Mouse (Mus musculus) adrenal gland, adult 8-10 months (tissue): Measurements from ENCODE around the gene Ccdc13. TPM values are rescaled to one million over a fixed set of nuclear protein-coding genes. Genes with fewer than 3 reads are reported as not detected.

Experiments used
- DNase-seq: peaks from one replicate; pipeline ENCODE4 v3.0.0; 2022
- total RNA-seq, 4 experiments: library from RNA; stranded (reverse); gene quantifications; 2 replicates each; pipeline ENCODE4 v1.2.4; 2022

The Ccdc13 gene
- total RNA-seq, 4 experiments from 2014 or later: 0.73 to 2.2 (median 1.6) TPM

DNA sequence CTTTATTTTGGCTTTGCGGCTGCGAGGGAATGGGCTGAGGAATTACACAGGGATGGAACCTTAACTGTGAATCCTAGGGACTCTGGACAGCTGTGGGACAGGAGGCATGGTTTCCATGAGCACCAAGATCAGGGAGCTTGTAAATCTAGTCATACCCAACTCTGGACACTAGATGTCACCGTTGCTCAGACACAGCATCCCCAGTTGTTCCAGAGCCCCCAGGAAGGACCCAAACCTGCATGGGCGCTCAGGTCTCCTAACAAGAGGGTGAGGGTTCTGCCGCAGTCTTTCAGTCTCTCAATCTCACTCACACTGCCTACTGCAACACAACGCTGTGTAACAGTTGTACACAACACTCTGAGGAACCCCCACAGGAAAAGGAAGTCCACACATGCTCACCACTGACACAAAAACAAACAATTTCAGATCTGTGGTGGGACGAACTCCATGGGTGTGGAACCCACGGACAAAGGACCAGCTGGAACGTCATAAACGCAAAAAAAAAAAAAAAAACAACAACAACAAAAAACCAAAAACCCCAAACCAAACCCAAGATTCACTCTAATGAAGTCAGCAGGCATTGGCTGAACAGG is 7.4 kb upstream of the Ccdc13 start:
- DNase-seq: no peak

DNA sequence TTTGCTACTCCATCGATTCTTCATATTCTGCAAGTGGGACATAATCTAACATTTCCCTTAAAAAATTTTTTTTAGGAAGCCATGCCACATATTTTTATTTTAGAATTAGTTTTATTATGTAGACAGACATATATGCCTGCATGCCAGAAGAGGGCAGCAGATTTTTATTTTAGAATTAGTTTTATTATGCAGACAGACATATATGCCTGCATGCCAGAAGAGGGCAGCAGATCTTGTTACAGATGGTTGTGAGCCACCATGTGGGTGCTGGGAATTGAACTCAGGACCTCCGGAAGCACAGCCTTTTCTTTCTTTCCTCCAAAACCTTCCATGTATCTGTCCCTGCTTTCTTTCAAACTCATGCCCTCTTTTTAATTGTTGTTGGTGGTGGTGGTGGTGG is 3.7 kb upstream of the Ccdc13 start:
- no peak for DNase-seq

DNA sequence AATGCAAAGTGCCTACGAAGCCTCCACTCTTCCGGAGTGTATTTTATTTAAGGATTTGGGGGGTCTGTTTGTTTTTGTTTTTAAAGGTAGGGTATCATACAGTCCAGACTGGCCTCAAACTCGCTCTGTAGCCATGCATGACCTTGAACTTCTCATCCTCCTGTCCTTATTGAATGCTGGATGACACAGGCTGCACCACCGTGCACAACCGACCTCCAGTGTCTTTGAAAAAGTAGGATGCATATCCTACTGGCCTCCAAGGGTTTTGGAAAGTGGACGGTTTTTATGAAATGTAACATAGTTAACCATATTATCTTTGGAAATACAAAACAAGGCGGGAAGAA is 333 bp upstream of the Ccdc13 start:
- DNase-seq: no peak

DNA sequence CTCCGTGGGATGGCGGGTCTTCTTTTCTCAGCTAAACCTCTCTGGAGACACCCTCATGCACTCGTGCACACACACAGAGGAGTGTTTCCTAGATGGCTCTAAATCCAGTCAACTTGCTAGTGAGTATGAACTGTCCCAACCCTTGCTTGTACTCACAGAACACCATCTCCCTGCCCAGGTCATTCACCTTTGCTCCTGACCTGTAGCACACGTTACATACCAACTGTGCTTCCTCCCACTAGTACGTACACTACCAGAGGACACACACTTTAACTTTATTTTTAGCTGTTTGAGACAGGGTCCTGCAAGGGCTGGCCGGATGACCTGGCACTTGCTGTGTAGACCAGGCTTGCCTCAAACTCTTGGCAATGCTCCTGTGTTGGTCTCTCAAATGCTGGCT is 1.3 kb downstream of the Ccdc13 start:
- DNase-seq: no peak

DNA sequence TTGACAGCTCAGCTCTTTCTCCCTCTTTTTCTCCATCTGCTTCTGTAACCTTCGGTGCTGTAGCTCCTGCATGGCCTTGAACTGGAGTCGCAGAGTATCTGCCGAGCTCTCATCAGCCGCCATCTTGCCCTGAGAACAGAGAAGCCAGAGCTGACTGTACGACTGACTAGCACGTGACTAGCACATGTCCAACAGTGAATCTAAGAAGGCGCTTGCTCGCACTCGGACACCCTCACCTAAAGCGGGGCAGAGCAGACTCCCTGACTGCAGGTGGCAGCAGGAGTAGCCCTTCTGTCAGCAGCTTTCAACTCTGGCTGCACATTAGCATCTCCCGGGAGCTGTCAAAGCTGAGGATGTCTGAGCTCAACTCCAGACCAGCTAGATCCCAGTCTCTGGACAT is 5.4 kb downstream of the Ccdc13 start:
- DNase-seq: no peak

DNA sequence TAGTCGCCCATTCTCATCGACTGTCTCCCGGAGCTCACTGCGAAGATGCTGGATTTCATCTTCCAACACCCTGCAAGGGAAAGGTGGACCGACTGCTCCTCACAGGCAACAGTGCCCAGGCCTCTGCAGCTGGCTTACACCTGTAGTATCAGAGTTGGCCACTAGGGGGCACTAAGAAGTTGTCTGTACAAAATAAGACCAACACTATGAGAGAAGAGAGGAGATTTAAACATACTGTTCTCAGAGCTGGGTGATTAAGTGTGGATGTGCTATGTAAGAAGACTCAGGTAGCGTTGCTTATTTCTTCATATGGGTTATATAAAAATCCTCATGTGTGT is 8.3 kb downstream of the Ccdc13 start:
- peak; percentile 61 for DNase-seq

DNA sequence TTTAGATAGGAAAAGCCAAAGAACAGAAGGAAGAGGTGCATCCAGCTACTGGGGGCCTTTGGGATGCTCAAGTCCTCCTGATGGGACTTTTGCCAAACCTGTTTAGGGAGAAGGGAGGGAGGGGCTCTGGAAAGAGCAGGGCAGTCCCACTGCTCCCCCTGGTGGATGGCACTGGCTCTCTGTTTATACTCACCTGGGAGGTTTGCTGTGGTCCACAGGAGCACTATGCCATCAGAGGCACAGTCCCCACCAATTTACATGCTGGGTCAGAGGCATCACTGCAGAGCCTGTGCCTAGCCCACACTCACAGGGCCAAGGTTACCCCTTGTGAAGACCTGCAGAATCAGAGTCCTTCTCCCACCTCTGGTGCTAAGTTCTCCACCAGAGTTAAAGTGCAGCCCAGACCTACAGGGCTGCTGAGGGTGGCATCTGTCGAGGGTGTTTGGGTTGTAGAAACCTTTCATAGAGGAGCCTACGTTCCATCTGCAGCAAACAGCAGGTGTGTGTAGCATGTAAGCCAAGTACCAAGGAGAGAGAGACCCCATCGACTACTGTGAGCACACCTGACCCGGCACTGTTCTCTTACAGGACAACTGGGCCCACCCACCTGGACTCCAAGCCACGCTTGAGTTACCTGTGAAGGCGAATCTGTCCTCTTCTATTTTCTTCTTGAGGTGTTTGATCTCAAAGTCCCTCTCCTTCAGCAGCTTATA is 8.9 kb downstream of the Ccdc13 start:
- DNase-seq: no peak

DNA sequence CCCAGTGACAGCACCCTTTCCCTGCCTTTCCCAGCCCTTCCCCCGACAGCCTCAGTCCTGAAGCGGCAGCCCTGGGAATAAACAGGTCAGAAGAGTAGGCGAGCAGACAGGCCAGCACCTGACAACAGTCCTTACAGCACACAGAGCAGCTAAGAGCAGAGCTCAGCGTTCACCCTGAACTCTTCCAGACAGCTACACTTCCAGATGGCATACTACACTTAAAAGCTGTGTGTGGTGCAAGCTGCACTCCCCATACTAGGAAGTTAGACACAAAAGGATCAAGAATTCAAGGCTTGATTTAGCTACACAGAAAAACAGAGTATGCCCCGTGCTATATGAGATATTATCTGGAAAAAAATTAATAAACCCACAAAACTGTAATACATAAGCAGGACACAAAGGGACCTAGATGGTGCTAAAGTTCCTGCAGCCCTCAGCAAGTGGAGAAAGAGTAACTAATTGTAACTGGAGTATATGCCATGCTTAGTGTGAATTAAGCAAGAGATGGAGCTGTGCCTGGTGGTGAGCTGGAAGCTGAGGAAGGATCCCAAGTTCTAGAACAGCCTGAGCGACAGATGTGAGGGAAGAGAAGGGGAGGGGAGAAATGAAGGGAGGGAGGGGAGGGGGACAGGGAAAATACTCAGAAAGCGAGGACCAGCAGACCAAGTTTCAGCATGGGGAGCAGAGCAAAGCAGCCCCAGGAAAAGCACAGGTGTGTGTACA is 9.8 kb downstream of the Ccdc13 start:
- no peak for DNase-seq

DNA sequence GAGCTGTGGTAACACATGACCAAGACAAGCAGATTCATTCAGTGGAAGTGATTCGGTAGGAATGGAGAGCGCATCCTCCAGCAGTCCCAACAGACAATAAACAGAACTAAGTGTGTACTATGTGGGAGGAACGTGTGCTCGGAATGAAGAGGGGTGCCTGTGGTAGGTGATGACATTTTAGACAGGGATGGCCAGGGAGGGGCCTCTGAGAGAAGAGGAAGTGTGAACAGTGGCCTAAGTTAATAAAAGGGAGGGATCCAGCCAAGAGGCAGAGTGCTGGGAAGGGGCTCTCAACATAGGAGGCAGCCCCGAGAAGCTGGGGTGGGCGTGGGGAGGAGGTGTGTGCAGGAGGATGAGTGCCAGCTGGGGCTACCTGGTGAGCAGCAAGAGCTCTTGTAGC is 10.9 kb downstream of the Ccdc13 start:
- DNase-seq: no peak

DNA sequence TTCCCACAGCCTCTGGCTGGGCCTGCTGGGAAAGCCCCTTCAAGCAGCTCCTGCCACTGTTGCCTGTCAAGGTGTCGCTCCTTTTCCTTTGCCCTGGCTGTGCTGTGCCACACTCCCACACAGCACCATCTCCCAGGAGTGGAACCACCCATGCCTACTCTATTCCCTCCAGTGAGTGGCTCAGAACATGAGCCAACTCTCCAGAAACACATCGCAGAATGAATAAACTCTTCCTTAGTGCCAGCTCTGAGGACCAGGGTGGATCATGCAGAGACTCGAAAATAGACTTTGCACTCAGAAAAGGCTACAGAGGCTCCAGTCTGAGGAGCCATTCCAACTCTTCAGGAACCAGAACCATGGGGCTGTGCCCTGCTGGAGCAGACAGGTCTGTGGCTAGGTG is 12.9 kb downstream of the Ccdc13 start:
- no peak for DNase-seq

DNA sequence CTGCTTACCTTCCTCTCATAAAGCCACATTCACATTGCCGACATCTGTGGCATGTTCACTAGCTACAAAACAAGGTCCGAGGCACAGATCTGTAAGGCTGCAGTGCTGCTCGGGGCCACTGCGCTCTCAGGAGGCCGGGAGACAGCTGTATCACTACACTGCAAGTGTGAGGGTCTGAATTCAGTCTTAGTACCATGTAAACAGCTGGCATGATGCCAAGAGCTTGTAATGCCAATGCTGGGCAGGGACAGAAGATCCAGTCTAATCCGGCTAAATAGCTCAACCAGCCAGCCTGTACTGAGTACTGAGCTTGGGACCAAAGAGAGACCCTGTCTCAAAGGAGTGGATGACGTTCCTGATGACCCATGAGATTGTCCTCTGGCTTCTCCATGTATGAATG is 15.3 kb downstream of the Ccdc13 start:
- DNase-seq: no peak

DNA sequence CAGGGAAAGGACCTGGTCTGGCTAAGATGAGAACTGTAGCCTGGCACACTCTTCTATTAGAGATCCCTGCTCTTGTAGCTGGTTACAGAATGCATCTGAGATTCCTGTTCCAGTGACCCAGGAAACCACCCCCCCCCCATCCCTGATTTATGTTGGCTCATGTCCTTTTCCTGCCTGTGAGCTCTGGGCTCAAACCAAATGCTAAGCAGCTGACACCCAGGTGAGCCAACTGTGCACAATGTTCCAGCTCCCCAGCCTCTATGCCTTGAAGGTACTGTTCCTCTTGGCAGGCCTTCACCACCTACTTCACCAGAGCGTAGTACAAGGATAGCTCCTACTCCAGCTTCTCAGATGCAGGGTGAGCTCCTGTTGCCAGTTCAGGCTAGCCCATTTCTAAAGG is 16.2 kb downstream of the Ccdc13 start:
- no peak for DNase-seq

DNA sequence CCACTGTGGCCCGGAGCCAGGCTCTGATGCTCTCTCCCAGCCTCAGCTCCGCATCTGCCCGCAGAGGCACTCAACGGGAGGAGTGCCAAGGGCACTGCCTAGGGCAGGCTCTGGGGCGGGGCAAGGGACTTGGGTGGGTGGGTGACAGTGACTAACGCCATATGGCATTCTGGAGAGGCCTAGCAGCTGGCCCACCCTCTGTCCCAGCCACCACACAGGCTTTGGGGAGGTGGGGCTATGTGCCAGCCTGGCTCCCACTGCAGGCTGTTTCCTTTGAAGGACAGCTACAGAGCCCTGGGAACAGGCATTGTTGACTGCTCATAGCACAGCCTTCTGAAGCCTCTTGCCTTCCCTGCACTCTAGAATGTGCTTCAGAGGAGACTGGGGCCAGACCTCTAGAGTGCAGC is 16.7 kb downstream of the Ccdc13 start:
- DNase-seq: no peak

DNA sequence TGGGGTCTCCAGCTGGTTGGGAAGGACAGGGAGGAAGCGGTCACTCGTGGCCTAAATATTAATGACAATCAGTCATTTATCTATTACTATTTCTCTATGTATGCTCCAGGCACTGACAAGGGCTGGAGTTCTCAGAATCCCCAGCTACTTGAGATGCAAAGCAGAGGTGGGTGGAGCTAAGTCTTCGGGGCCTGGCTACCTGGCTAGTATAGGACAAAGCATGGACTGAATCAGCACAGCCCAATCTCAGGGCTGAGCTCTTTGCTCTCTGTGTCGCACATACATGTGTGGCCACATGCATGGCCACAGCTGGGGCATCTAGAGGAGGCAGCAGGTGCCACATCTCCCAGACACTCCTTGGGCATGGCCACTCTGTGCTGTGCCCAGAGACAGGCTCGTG is 18.5 kb downstream of the Ccdc13 start:
- no peak for DNase-seq

DNA sequence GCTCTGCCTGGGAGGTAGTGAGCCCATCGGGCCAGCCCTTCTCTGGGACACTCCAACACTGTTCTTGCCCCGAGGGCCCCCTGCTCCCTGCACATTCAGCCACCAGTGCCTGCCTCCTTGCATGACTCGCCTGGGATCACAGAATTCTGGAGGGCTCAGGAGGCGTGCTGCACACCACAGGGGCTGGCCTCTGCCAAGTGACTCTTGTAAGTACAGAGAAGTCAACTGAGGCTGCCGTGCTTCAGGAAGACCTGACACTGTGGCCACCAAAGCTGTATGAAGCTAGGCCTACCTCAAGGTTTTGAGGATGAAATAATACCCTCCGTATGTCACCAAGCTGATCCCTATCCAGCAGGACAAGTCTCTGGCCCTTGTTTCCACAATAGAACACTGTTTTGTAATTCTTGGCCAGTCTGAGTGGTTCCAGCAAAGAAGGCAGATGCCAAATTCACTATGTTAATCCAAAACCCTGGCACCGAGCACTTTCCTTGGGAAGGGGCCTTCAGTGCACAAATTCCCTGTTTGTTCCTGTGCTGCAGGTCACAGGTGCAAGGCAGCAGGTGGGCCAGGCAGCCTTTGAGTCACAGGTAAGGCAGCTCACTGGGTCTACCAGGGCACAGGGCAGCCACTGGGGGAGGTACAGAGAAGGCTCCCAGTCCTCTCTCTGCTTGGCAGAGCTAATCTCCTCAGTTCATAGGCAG is 19.3 kb downstream of the Ccdc13 start:
- no peak for DNase-seq

DNA sequence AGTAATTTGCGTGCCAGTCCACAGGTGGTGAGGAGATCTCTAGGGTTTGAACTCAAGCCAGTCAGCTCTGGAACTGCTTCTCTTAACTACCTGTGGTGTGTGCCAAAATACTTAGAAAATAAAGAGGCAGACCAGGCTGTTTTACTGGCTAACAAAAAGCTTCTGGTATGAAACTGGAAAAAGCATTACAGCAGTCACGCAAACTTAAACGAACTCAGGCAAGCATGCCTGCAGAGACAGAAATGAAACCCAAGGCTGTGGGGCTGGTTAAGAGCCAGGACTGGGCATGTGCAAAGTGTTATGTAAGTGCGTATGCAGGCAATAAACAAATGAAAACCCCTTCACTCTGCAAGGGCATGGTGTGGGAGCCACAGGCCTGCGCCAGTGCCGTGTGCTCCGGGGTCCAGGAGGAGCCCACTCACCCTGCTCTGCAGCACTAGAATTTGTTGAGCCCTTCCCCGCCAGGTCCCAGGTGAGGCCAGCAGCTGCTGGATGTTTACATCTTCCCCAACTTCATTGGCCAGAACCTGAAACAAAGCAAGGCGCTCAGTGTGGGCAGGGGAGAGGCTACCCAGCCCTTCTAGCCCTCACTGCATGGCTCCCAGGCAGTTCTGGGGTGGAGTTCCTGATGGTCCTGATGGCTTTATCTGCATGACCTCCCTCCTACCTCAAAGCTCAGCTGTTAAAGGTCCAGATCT is 20.0 kb downstream of the Ccdc13 start:
- peak; percentile 63 for DNase-seq

DNA sequence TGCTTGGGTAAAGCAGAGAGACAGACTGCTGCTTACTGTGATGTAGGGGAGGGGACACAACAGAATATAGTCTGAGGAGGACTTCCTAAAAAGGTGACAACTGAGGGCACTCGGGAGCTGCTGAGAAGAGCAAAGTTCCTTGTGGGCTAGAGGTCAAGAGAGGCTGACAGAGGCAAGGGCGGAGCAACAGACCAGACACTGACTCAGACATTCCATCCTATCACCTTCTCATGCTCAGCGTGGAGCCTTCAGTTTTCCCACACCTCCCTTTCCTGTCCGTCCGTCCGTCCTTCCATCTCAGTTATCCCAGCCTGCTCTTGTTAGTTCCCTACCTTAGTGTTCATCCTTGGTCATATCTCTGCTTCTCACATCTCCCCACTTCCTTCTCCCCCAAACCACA is 24.1 kb downstream of the Ccdc13 start:
- no peak for DNase-seq

DNA sequence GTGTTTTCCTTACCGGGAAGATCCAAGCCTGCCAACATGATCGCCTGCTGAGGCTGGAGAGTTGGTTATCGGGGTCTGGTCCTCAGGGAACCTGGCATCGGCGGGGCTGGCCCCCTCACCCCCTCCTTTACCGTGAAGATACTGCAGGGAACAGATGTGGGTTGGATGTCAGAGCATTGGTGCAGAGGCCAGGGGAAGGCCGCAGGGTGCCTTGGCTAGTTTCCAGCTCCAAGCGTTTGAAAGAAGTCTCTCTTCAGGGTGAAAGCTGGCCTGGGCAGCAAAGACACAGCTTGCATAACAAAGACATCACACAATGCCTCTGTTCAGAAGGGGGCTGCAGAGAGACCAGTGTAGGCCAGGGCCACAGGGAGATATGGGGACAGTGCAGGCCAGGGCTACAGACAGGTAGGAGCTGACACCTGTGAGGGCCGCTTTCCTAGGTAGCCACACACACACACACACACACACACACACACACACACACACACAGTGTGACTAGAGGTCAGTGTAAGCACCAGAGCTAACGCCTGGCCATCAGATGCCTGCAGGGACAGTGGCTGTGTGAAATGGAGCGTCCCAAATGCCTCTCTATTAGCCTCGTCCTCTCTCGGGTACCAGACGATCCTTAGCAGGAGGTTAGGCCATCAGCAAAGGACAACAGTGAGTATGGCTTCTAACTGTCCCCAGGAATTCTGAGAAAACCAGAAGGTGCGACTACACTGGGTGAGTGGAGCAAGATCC is 29.0 kb downstream of the Ccdc13 start:
- no peak for DNase-seq

DNA sequence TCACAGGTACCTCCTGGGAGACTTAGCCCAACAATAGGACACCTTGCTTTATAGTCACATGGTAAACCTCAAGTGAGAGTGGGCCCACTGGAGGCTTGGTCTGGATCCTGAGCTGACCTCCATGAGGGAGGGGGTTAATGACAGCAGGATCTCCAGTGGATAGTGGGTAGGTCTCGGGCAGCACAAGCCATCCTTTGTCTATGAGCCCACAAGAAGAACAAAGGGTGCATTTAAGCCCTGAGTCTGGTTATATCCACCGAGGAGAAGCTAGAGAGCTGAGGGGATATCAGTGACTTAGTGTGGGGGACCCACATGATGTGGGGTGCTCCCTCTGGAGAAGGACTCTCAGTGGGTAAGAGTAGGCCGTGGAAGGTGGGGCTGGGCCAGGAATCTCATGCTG is 30.8 kb downstream of the Ccdc13 start:
- no peak for DNase-seq

DNA sequence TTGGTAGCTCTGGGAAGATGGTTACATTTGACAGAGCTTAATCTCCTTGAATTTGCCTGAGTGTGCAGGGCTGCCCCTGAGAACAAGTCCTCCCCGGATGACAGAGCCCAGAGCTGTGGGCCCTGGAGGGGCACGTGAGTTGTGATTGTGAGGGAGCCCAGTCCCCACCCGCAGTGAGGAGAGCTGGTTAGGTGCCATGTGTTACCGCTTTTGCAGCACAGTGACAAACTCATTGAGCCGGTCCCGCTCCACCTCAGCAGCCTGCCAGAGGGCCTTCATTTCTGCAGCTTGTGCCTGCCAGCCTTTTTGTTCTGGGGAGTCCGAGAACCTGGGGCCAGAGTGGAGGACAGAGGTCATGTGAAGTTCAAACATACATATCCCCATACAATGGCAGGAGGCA is 31.3 kb downstream of the Ccdc13 start:
- DNase-seq: no peak

DNA sequence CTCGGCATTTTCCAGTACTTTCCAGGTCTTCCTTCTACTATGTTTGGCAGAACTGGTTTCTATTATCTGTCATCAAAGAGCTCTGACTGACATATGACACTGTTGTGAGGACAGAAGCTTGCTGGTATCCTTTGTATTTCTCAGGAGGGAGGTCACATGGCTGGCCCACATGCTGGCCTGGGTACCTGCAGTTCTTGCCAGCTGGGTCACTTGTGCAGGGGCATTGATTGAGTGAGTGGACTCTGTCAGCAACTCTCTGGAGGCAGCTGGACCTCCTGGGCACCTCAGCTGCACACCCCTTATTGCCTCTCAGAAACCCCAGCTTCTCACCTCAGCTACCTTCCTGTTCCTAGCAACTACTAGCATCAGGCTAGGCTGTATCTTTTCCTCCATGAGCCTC is 31.7 kb downstream of the Ccdc13 start:
- DNase-seq: no peak

DNA sequence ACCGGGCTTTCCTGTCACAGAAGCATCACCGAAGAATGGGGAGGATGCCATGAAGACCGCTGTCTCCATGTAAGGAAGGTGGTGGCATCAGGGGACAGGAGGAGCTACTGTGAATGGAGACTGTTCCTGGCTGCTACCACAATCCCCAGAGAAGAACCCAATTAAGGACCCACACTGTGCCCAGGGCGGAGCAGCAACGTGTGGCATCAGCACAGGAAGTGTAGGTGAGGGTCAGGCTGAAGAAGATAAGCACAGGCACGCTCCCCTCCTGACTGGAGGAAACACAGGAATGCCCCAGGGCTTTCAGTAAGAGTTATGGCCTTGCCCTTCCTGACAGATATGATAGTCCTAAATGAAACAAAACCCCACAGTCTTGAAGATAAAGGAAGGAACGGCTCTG is 36.5 kb downstream of the Ccdc13 start:
- no peak for DNase-seq
